Mouse (Mus musculus): Measurements from ENCODE around the gene Cdkn1c.

Cdkn1c gene

DNA sequence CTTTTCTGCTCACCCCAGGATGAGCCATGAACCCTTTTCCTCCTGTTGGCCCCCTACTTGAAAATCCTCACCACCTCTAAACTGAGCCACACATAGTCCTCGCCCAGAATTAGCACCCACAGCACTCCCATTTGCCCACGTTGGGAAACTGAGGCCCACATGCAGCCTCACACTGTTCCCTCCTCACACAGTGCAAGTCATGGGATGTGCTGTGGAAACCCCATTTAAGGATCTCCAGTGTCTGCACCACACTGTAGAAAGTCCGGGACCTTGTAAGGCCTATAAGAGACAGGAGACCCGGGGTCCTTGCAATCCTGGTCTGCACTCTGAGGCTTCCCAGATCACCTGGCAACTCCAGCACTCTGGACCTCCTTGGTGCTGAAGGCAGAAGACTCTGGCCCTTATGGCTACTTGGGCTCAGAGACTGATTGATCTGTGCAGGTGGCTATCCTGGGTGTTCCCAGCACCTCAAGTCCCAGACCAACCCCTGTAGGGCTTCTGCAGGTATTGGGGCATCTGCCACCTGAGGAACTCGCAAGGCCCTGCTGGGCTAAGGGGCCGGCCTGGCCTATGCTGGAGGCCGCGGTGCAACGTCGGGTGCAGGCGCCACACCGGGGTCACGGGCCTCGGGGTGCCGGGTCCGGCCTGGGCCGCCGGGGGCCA, 23.5 kb downstream of the Cdkn1c start:
- DNase-seq (ENCODE audit: low read depth, low spot score): no peak

DNA sequence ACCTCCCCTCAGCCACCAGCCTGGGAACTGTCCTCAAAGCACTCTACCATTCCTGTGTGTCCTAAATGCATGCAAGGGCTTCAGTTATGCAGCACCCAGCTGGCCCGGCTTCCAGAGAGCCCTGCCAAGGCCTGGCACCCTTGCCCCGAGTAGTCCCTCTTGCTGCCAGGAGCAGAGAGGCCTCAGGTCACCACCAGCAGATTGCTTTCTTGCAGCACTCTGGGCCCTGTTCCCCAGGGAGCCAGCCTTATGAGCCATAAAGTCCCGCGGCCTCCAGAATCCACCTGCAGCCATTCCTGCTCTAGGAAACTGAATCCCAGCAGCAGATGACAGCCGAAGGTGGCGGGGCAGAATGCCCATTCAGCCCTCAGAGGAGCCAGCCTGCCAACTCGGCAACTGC, 27.5 kb downstream of the Cdkn1c start:
- no peak for DNase-seq (ENCODE audit: low read depth, low spot score)

DNA sequence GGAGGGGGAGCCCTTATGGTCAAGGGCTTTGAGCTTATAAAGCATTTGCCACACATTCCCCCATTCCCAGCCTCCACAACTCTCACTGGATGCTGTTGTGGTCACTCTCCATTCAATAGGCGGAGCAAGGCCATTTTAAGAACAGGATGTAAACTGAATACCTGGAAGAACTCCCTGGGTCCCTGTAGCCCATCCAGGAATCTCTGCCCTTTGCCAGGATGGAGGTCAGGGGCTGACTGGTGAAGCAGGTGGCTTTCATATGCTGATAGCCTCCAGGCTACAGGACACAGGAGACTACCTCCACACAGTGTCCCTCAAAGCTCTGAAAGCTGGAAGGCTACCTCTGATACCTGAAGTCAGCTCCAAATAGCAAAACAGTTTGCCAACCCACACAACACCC, 28.2 kb downstream of the Cdkn1c start:
- no peak for DNase-seq (ENCODE audit: low read depth, low spot score)

DNA sequence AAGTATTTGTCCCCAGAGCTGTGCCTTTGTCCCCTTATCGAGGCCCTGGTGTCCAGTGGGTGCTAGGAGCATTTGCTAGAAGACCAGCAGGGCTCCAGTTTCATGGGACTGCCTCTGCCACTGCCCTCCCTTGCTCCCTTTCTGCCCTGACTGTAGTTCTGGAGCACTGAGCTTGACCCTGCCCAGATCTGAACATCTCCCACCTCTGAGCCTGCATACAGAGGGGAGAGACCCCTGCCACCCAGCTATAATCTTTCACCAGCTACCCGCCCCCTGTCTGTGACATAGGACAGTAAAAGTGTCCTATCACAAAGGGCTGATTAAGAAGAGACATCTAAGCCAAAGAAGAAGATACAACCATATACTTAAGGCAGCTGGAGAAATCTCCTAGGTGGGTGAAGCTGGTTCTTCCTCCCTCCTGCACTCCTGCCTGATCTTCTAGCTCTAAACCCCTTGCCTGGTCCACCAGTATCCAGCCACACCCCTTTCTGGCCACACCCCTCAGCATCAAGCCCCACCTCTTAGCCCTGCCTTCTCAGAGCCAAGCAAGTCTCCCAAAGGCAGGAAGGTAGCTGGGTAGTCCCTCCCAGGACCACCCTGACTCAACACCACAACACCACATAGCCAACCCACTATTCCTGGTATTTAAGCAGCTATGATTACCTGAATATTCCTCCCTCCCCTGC, 31.9 kb downstream of the Cdkn1c start:
- DNase-seq (ENCODE audit: low read depth, low spot score): no peak

DNA sequence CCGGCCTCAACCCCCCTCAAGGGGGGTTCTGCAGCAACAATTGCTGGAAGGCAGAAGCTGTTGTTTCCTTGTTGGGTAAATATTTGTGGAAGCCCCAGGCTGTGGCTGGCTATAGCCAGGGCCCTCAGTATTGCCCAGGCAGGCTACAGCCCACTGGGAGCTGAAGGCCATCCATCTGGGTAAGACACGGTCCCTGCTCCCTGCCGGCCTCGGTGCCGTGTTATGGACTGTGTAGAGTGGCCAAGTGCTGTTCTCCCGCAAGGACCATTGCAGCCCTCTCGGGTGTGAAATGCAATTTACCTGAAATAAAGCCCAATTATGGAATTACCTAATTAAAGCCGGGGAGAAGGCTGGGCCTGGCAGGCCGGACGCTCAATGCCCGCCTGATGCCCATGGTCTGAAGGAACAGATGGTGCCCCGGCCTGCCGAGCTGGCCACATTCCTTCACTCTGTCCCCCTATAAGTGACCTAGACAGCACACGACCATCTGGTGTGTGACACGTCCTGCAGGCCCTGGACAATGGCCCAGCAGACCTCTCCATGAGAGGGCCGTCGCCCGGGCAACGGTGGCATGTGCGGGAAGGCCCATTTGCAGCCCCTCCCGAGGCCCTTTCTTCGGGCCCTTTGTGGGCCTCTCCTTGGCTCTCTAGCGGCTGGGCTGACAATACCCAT, 32.6 kb downstream of the Cdkn1c start:
- no peak for DNase-seq (ENCODE audit: low read depth, low spot score)

DNA sequence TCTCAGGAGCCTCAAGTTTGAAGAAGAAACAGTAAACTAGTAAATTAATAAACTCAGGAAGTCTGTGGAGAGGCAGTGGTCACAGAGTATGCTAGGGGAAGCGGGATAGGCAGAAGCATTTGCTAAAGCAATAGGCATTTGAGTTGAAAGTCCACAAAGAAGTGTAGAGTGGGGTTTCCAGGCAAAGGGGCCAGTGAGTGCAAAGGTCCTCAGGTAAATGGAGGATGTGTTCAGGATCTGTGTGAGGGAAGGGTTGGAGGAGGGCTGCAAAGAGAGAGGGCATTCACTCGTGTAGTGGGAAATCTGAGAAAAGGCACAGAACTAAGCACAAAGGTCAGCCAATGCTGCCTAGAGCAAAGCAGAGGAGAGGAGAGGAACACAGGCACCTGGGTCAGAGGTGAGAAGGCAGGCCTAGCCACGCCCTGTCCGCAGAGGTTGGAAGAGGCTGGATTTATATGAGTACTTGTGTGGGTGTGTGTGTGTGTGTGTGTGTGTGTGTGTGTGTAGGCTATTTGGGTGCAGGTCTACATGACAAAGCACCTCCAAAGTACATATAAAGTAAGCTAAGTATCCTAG, 41.2 kb downstream of the Cdkn1c start:
- DNase-seq (ENCODE audit: low read depth, low spot score): no peak

DNA sequence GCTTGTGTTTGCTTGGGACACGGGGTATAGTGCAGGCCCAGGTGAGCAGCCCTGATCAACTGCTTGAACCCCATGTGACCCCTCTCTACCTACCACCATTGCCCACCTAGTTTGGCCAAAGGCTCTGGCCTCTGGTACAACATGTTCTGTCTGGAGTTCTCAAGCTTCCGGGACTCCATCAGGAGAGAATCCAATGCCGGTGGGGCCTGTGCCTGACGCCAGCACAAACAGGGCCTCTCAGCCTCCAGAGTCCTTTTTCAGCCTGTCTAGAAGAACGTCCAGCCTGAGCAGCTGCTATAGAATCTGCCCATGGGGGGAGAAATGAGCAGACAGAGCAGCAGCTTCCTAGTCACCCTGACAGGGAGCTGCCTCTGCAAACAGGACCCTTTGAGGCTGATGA, 43.0 kb downstream of the Cdkn1c start:
- no peak for DNase-seq (ENCODE audit: low read depth, low spot score)

DNA sequence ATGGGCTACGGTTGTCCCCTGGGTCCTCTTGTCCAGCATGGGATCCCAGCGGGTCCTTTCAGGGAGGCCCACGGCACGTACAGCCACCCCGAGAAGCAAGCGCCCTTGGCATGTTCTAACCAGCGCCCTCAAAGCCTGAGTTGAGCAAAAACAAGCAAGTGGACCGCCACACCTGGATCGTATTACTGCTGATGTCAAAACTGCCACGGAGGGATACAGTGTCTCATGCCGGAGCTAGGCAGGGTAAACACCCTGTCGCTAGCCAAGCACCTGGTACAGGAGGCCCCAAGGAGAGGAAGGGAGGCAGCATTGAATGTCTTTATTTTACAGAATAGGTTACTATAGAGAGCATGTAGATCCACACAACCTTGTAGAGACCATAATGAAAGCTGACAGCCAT, 44.4 kb downstream of the Cdkn1c start:
- DNase-seq (ENCODE audit: low read depth, low spot score): no peak

DNA sequence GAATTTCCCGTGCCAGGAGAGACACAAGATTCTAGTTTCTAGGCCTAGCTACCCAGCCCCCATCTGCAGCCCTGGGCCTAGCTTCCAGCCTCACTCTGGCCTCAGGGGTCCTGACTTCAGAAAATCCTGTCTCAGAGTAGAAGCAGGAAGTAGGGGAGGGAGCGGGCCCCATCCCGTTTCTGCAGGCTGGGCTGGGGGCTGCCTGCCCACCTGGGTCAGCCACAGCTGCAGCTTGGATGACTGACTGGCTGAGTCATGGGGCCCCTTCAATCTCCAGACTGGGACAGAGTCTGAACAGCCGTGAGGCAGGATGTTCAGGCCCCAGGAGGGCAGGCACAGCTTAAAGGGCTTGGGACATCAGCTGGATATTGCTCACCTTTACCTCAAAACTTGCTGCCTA, 45.8 kb downstream of the Cdkn1c start:
- no peak for DNase-seq (ENCODE audit: low read depth, low spot score)

DNA sequence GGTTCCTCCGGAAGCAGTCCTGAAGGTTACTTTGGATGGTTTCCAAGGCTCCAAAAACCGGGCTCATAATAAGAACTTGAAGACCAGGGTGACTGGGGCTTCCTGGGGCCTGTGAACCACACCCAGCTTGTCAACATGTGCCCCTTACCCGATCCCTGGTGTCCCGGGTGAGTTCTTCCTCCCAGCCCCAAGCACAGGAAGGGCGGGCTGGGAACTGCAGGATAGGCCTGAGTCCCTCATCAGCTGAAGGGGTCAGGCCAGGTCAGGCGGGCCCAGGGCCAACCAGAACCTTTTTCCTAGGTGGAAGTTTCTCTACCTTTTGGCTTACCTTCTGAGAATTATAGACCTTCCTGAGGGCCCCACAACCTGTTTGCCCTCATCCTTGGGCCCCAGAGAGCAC, 48.2 kb downstream of the Cdkn1c start:
- DNase-seq (ENCODE audit: low read depth, low spot score): no peak

DNA sequence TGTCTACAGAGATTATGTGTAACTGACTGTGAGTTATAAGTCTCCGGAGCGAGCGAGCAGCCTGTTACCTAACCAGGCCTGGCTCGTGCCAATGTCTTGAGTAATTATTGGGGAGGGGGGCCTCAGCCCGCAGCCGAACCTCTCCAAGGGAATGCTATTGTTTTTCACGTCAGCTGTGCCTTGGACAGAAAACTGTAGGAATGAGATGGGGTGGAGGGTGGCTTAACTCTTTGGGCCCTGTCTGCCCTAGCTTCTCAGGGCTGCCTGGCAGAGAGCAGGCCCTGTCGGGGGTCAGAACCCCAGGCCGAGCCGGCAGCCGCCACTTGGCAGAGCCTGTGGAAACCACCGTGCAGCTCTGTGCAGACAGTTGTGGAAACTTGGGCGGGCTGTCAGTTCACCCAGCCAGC, 52.2 kb downstream of the Cdkn1c start:
- no peak for DNase-seq (ENCODE audit: low read depth, low spot score)

Measured in embryo, embryonic 11.5 days (tissue).